ENCODE assay signal across 27 mouse cellular contexts in the genomic region with DNA sequence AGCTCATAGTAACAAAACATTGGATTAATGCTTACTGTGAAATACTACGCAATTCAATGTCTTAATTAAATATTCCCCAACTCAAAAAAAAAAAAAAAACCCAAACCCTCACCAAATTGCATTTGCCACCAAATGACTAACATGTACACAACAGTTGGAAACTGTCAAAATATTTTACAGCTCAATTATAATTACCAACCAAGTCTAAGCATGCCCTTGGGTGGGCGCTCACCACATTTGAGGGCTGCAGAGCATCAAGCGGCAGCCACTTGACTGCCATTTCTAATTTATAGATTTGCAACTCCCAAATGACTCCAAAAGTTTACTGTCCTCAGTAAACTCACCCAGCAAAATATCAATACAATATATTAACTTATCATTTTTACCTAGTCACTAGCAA.
"Had no signal": no experiment of that assay in that cellular context is flagged by ENCODE, and none has a peak within 500 bp of the region (broad histone marks: within the 10 kb centered on the region; RNA-seq: fewer than 3 reads in every experiment).

No protein-coding gene starts in this region.

- H3K27me3 ChIP-seq: embryonic facial prominence, embryonic 12.5 days; embryonic facial prominence, embryonic 13.5 days; embryonic facial prominence, embryonic 15.5 days; forebrain, embryonic 12.5 days; forebrain, embryonic 15.5 days; heart, embryonic 12.5 days had no signal

- H3K4me2 ChIP-seq: embryonic facial prominence, embryonic 12.5 days; embryonic facial prominence, embryonic 13.5 days; embryonic facial prominence, embryonic 15.5 days; forebrain, embryonic 12.5 days; forebrain, embryonic 15.5 days; heart, embryonic 11.5 days; heart, embryonic 12.5 days had no signal

- H3K36me3 ChIP-seq: embryonic facial prominence, embryonic 10.5 days; embryonic facial prominence, embryonic 12.5 days; embryonic facial prominence, embryonic 13.5 days; embryonic facial prominence, embryonic 15.5 days; forebrain, embryonic 10.5 days; forebrain, embryonic 12.5 days; forebrain, embryonic 15.5 days; heart, embryonic 10.5 days; heart, embryonic 12.5 days had no signal

- DNase-seq: cerebellum, adult 8-10 months; cerebellum, adult 9-10 months; cerebellum, adult 9-11 months; cerebellum, postnatal 10 days; cerebellum, postnatal 14 days; cerebellum, postnatal 25 days; cerebellum, postnatal 36 days; embryo, embryonic 11 days; gastrocnemius, adult 2 months; gastrocnemius, postnatal 10 days; gastrocnemius, postnatal 14 days; gastrocnemius, postnatal 25 days; gastrocnemius, postnatal 36 days; heart, adult 11 months; heart, adult 18-20 months; heart, adult 2 months had no signal

- H3K27ac ChIP-seq: embryonic facial prominence, embryonic 10.5 days; embryonic facial prominence, embryonic 12.5 days; embryonic facial prominence, embryonic 13.5 days; embryonic facial prominence, embryonic 15.5 days; forebrain, embryonic 10.5 days; forebrain, embryonic 12.5 days; forebrain, embryonic 15.5 days; gastrocnemius, adult 2 months; heart, adult 2 months; heart, embryonic 10.5 days had no signal

- H3K4me3 ChIP-seq: embryonic facial prominence, embryonic 10.5 days; embryonic facial prominence, embryonic 12.5 days; embryonic facial prominence, embryonic 13.5 days; embryonic facial prominence, embryonic 15.5 days; erythroblast, embryonic 14.5 days; forebrain, embryonic 10.5 days; forebrain, embryonic 12.5 days; forebrain, embryonic 15.5 days; gastrocnemius, adult 2 months; heart, adult 2 months; heart, embryonic 10.5 days; heart, embryonic 12.5 days had no signal

- H3K9ac ChIP-seq: embryonic facial prominence, embryonic 12.5 days; embryonic facial prominence, embryonic 13.5 days; embryonic facial prominence, embryonic 15.5 days; forebrain, embryonic 12.5 days; forebrain, embryonic 15.5 days; heart, embryonic 12.5 days had no signal

- H3K4me1 ChIP-seq: embryonic facial prominence, embryonic 10.5 days; embryonic facial prominence, embryonic 12.5 days; embryonic facial prominence, embryonic 13.5 days; embryonic facial prominence, embryonic 15.5 days; forebrain, embryonic 10.5 days; forebrain, embryonic 12.5 days; forebrain, embryonic 15.5 days; heart, embryonic 10.5 days had no signal

- H3K9me3 ChIP-seq: embryonic facial prominence, embryonic 10.5 days; embryonic facial prominence, embryonic 12.5 days; embryonic facial prominence, embryonic 13.5 days; embryonic facial prominence, embryonic 15.5 days; forebrain, embryonic 10.5 days; forebrain, embryonic 12.5 days; forebrain, embryonic 15.5 days; heart, embryonic 10.5 days; heart, embryonic 12.5 days had no signal
